Mouse (Mus musculus) neural tube, embryonic 15.5 days (tissue): ENCODE measurements around the gene Vsig8. TPM values are rescaled to one million over a fixed set of nuclear protein-coding genes. Genes with fewer than 3 reads are reported as not detected.

ENCODE experiments used
- ATAC-seq: fragments of 200-750 bp; cut with Nextera tagmentation; 2 replicates; pipeline ENCODE4 v1.8.0; 2017; ENCODE audit warnings: mild to moderate bottlenecking, moderate TSS enrichment, moderate library complexity; ENCODE audit not compliant: low FRiP score
- H3K27ac ChIP-seq: fragments of 300-500 bp; sonication (generic); replicated peaks from 2 replicates; pipeline ENCODE4 v1.5.1; 2015; ENCODE audit warnings: mild to moderate bottlenecking, inconsistent platforms
- H3K27me3 ChIP-seq: fragments of 300-500 bp; sonication (generic); replicated peaks from 2 replicates; pipeline ENCODE4 v1.6.1; 2015; ENCODE audit warnings: inconsistent platforms
- H3K36me3 ChIP-seq: fragments of 300-500 bp; sonication (generic); 2 replicates; pipeline ENCODE4 v1.6.1; 2015; ENCODE audit warnings: inconsistent platforms
- H3K4me1 ChIP-seq: fragments of 300-500 bp; sonication (generic); 2 replicates; pipeline ENCODE4 v1.6.1; 2015; ENCODE audit warnings: inconsistent platforms
- H3K4me2 ChIP-seq: fragments of 300-500 bp; sonication (generic); 2 replicates; pipeline ENCODE4 v1.6.1; 2015; ENCODE audit warnings: inconsistent platforms, mild to moderate bottlenecking, moderate library complexity
- H3K4me3 ChIP-seq: fragments of 300-500 bp; sonication (generic); replicated peaks from 2 replicates; pipeline ENCODE4 v1.5.1; 2015; ENCODE audit warnings: mild to moderate bottlenecking, inconsistent platforms
- H3K9ac ChIP-seq: fragments of 300-500 bp; sonication (generic); replicated peaks from 2 replicates; pipeline ENCODE4 v1.6.1; 2015; ENCODE audit warnings: mild to moderate bottlenecking, inconsistent platforms
- H3K9me3 ChIP-seq: fragments of 300-500 bp; sonication (generic); replicated peaks from 2 replicates; pipeline ENCODE4 v1.6.1; 2016; ENCODE audit warnings: inconsistent platforms
- WGBS: fragments of 180-500 bp; shearing (Covaris S2); methylation state at CpG from one replicate; pipeline ENCODE4 v1.1.7; 2015; ENCODE audit warnings: mixed read lengths; 5-methylcytosine and 5-hydroxymethylcytosine counted together
- polyA plus RNA-seq: library from polyadenylated mRNA; unstranded; fragments of >200 nt; fragmentation: Nextera tagmentation; extraction: Ambion mirVana; gene quantifications from 2 replicates; pipeline ENCODE4 v1.2.1, GENCODE M21; 2015

Gene Vsig8
- polyA plus RNA-seq, 1 experiment from 2014 or later, result 1.4 TPM

- H3K4me2 ChIP-seq, result peak overlapping the region; percentile 44
- H3K9me3 ChIP-seq, result no peaks in the 10 kb centered on the region; the same call in 1 of the 2 replicates
- peak; percentile 36; the same call in 1 of the 2 replicates for ATAC-seq
- WGBS, result 7% methylated on average over 13 of the region's 13 CpGs
- no peak overlapping the region for H3K27ac ChIP-seq
- no peak overlapping the region for H3K9ac ChIP-seq
- no peaks in the 10 kb centered on the region for H3K36me3 ChIP-seq
- H3K27me3 ChIP-seq, result 0 out of 2 replicates have a peak, but pooled peaks cover 2% of the 10 kb centered on the region
- peaks cover 34% of the 10 kb centered on the region for H3K4me1 ChIP-seq
- peak overlapping the region; percentile 24 for H3K4me3 ChIP-seq
Measured at GRCm38 (mm10) chr1:172532551-172532950, 23.2 kb upstream of the Vsig8 start.

GRCm38 (mm10) chr1:172535116-172535515 lies 20.6 kb upstream of the Vsig8 start:
- H3K27me3 ChIP-seq, result 0 out of 2 replicates have a peak, but pooled peaks cover 3% of the 10 kb centered on the region
- peaks cover 38% of the 10 kb centered on the region for H3K4me1 ChIP-seq
- no peak overlapping the region for H3K9ac ChIP-seq
- no peak overlapping the region for H3K4me2 ChIP-seq
- no peak overlapping the region for H3K4me3 ChIP-seq
- H3K9me3 ChIP-seq, result no peaks in the 10 kb centered on the region; the same call in 1 of the 2 replicates
- 60% methylated on average over 16 of the region's 16 CpGs for WGBS
- H3K36me3 ChIP-seq, result no peaks in the 10 kb centered on the region
- no peak for ATAC-seq
- H3K27ac ChIP-seq, result no peak overlapping the region

- WGBS, result 54% methylated on average over 6 of the region's 6 CpGs
- Histone ChIP-seq H3K27ac (peak overlapping the region; percentile 51; the same call in 1 of the 2 replicates), H3K27me3 (0 out of 2 replicates have a peak, but pooled peaks cover 3% of the 10 kb centered on the region), H3K36me3 (no peaks in the 10 kb centered on the region), H3K4me2 (no peak overlapping the region), H3K9me3 (no peaks in the 10 kb centered on the region; the same call in 1 of the 2 replicates), H3K4me1 (peaks cover 19% of the 10 kb centered on the region), H3K9ac (no peak overlapping the region), H3K4me3 (no peak overlapping the region)
- ATAC-seq, result 0 out of 2 replicates have a peak, but pooled peaks have one; percentile 33
Measured at GRCm38 (mm10) chr1:172539827-172540226, 15.9 kb upstream of the Vsig8 start.

- H3K9ac ChIP-seq, result no peak overlapping the region
- no peaks in the 10 kb centered on the region for H3K36me3 ChIP-seq
- no peak overlapping the region for H3K4me3 ChIP-seq
- no peaks in the 10 kb centered on the region; the same call in 1 of the 2 replicates for H3K9me3 ChIP-seq
- no peak overlapping the region for H3K4me2 ChIP-seq
- H3K4me1 ChIP-seq, result peaks cover 14% of the 10 kb centered on the region
- peak overlapping the region; percentile 51; the same call in 1 of the 2 replicates for H3K27ac ChIP-seq
- 53% methylated on average over 11 of the region's 11 CpGs for WGBS
- peak; percentile 18; the same call in 1 of the 2 replicates for ATAC-seq
- H3K27me3 ChIP-seq, result 0 out of 2 replicates have a peak, but pooled peaks cover 3% of the 10 kb centered on the region
Measured at GRCm38 (mm10) chr1:172540283-172540820, 15.4 kb upstream of the Vsig8 start.

GRCm38 (mm10) chr1:172546062-172546461 lies 9.7 kb upstream of the Vsig8 start:
- H3K27me3 ChIP-seq, result no peaks in the 10 kb centered on the region
- H3K9ac ChIP-seq, result no peak overlapping the region
- H3K36me3 ChIP-seq, result no peaks in the 10 kb centered on the region
- ATAC-seq, result no peak
- 91% methylated on average over 4 of the region's 4 CpGs for WGBS
- peaks cover 17% of the 10 kb centered on the region for H3K4me1 ChIP-seq
- no peak overlapping the region for H3K27ac ChIP-seq
- H3K4me2 ChIP-seq, result no peak overlapping the region
- H3K9me3 ChIP-seq, result no peaks in the 10 kb centered on the region
- H3K4me3 ChIP-seq, result no peak overlapping the region

GRCm38 (mm10) chr1:172548501-172548900 lies 7.2 kb upstream of the Vsig8 start:
- Histone ChIP-seq H3K36me3 (no peaks in the 10 kb centered on the region), H3K27me3 (no peaks in the 10 kb centered on the region), H3K9me3 (no peaks in the 10 kb centered on the region), H3K4me2 (no peak overlapping the region), H3K4me3 (no peak overlapping the region), H3K4me1 (peaks cover 23% of the 10 kb centered on the region), H3K9ac (no peak overlapping the region), H3K27ac (no peak overlapping the region)
- 66% methylated on average over 7 of the region's 7 CpGs for WGBS
- ATAC-seq, result no peak

GRCm38 (mm10) chr1:172549314-172549713 lies 6.4 kb upstream of the Vsig8 start:
- no peaks in the 10 kb centered on the region for H3K27me3 ChIP-seq
- peak; percentile 19; the same call in 1 of the 2 replicates for ATAC-seq
- no peaks in the 10 kb centered on the region for H3K36me3 ChIP-seq
- H3K9me3 ChIP-seq, result no peaks in the 10 kb centered on the region
- H3K4me1 ChIP-seq, result peaks cover 23% of the 10 kb centered on the region
- 11% methylated on average over 2 of the region's 2 CpGs for WGBS
- no peak overlapping the region for H3K4me3 ChIP-seq
- H3K9ac ChIP-seq, result no peak overlapping the region
- no peak overlapping the region for H3K27ac ChIP-seq
- H3K4me2 ChIP-seq, result peak overlapping the region; percentile 60

- Histone ChIP-seq H3K9ac (peak overlapping the region; percentile 40; the same call in 1 of the 2 replicates), H3K27ac (peak overlapping the region; percentile 58; the same call in 1 of the 2 replicates)
Measured at GRCm38 (mm10) chr1:172549717-172550116, 6.0 kb upstream of the Vsig8 start.

GRCm38 (mm10) chr1:172550551-172550951 lies 5.2 kb upstream of the Vsig8 start:
- no peaks in the 10 kb centered on the region for H3K27me3 ChIP-seq
- peak; percentile 82 for ATAC-seq
- peaks cover 23% of the 10 kb centered on the region for H3K4me1 ChIP-seq
- H3K9ac ChIP-seq, result peak overlapping the region; percentile 40
- no peaks in the 10 kb centered on the region for H3K36me3 ChIP-seq
- peak overlapping the region; percentile 60 for H3K4me2 ChIP-seq
- 2% methylated on average over 8 of the region's 8 CpGs for WGBS
- peak overlapping the region; percentile 58 for H3K27ac ChIP-seq
- peak overlapping the region; percentile 40 for H3K4me3 ChIP-seq
- no peaks in the 10 kb centered on the region for H3K9me3 ChIP-seq

More at GRCm38 (mm10) chr1:172549717-172550116, 6.0 kb upstream of the Vsig8 start:
- Histone ChIP-seq H3K4me1 (peaks cover 23% of the 10 kb centered on the region), H3K27me3 (no peaks in the 10 kb centered on the region), H3K4me2 (peak overlapping the region; percentile 60), H3K36me3 (no peaks in the 10 kb centered on the region), H3K9me3 (no peaks in the 10 kb centered on the region), H3K4me3 (peak overlapping the region; percentile 40)
- 6% methylated on average over 8 of the region's 8 CpGs for WGBS
- ATAC-seq, result peak; percentile 1; the same call in 1 of the 2 replicates

GRCm38 (mm10) chr1:172551009-172551408 lies 4.7 kb upstream of the Vsig8 start:
- H3K9ac ChIP-seq, result no peak overlapping the region
- 43% methylated on average over 7 of the region's 7 CpGs for WGBS
- peak overlapping the region; percentile 60 for H3K4me2 ChIP-seq
- peak overlapping the region; percentile 28; the same call in 1 of the 2 replicates for H3K27ac ChIP-seq
- no peaks in the 10 kb centered on the region for H3K36me3 ChIP-seq
- H3K4me1 ChIP-seq, result peaks cover 23% of the 10 kb centered on the region
- H3K27me3 ChIP-seq, result no peaks in the 10 kb centered on the region
- H3K4me3 ChIP-seq, result peak overlapping the region; percentile 40
- H3K9me3 ChIP-seq, result no peaks in the 10 kb centered on the region
- no peak for ATAC-seq

- H3K36me3 ChIP-seq, result no peaks in the 10 kb centered on the region
- H3K27ac ChIP-seq, result no peak overlapping the region
- no peak for ATAC-seq
- no peak overlapping the region for H3K9ac ChIP-seq
- H3K27me3 ChIP-seq, result 0 out of 2 replicates have a peak, but pooled peaks cover 2% of the 10 kb centered on the region
- H3K4me2 ChIP-seq, result no peak overlapping the region
- H3K9me3 ChIP-seq, result no peaks in the 10 kb centered on the region
- WGBS, result 39% methylated on average over 1 of the region's 1 CpGs
- no peak overlapping the region for H3K4me3 ChIP-seq
- H3K4me1 ChIP-seq, result peaks cover 23% of the 10 kb centered on the region
Measured at GRCm38 (mm10) chr1:172552623-172553022, 3.1 kb upstream of the Vsig8 start.
